Mouse (Mus musculus): ENCODE measurements at regions not wholly inside any gene's neighbourhood (a gene's known extent, or its start where the extent isn't known, plus 50 kb on each side); places are given as distances from the start of the nearest gene placed in this dataset.
A peak's percentile ranks its signal among the peaks of the same experiment; 100 is the strongest.

GRCm38 (mm10) chr10:9096207-9096606 is 210.3 kb upstream of the Sash1 start:
- TF ChIP-seq CTCF (IDR thresholded peaks at IDR 0.05; ENCODE audit: borderline replicate concordance, extremely low read depth, insufficient read depth, insufficient read length) (no peak), POLR2A (IDR thresholded peaks at IDR 0.05; ENCODE audit: borderline replicate concordance, extremely low read depth, insufficient read depth, insufficient read length, poor library complexity, severe bottlenecking) (no peak)
- no peak for DNase-seq (ENCODE audit: low read depth)

- TF ChIP-seq POLR2A (IDR thresholded peaks at IDR 0.05; ENCODE audit: borderline replicate concordance, extremely low read depth, insufficient read depth, insufficient read length, poor library complexity, severe bottlenecking) (no peak), CTCF (IDR thresholded peaks at IDR 0.05; ENCODE audit: borderline replicate concordance, extremely low read depth, insufficient read depth, insufficient read length) (no peak)
- DNase-seq (ENCODE audit: low read depth) = no peak
Observed at GRCm38 (mm10) chr10:9095163-9095562, 209.3 kb upstream of the Sash1 start.

- peak; percentile 89 for DNase-seq (ENCODE audit: low read depth)
Observed at GRCm38 (mm10) chr10:9092237-9092885, 206.5 kb upstream of the Sash1 start.

GRCm38 (mm10) chr10:9090961-9091360 is 205.1 kb upstream of the Sash1 start:
- no peak for DNase-seq (ENCODE audit: low read depth)
- no peak for TF ChIP-seq POLR2A (IDR thresholded peaks at IDR 0.05; ENCODE audit: borderline replicate concordance, extremely low read depth, insufficient read depth, insufficient read length, poor library complexity, severe bottlenecking)
- no peak for TF ChIP-seq CTCF (IDR thresholded peaks at IDR 0.05; ENCODE audit: borderline replicate concordance, extremely low read depth, insufficient read depth, insufficient read length)

More at GRCm38 (mm10) chr10:9092237-9092885, 206.5 kb upstream of the Sash1 start:
- TF ChIP-seq POLR2A (IDR thresholded peaks at IDR 0.05; ENCODE audit: borderline replicate concordance, extremely low read depth, insufficient read depth, insufficient read length, poor library complexity, severe bottlenecking) (no peak), CTCF (IDR thresholded peaks at IDR 0.05; ENCODE audit: borderline replicate concordance, extremely low read depth, insufficient read depth, insufficient read length) (no peak)

- no peak for DNase-seq (ENCODE audit: low read depth)
- TF ChIP-seq CTCF (IDR thresholded peaks at IDR 0.05; ENCODE audit: borderline replicate concordance, extremely low read depth, insufficient read depth, insufficient read length) = peak; percentile 3; the same call in 1 of the 2 replicates
- no peak for TF ChIP-seq POLR2A (IDR thresholded peaks at IDR 0.05; ENCODE audit: borderline replicate concordance, extremely low read depth, insufficient read depth, insufficient read length, poor library complexity, severe bottlenecking)
Observed at GRCm38 (mm10) chr10:9087871-9088270, 202.0 kb upstream of the Sash1 start.

GRCm38 (mm10) chr10:9087171-9087570 is 201.3 kb upstream of the Sash1 start:
- TF ChIP-seq CTCF (IDR thresholded peaks at IDR 0.05; ENCODE audit: borderline replicate concordance, extremely low read depth, insufficient read depth, insufficient read length) (no peak), POLR2A (IDR thresholded peaks at IDR 0.05; ENCODE audit: borderline replicate concordance, extremely low read depth, insufficient read depth, insufficient read length, poor library complexity, severe bottlenecking) (no peak)
- DNase-seq (ENCODE audit: low read depth) = no peak

GRCm38 (mm10) chr10:9086666-9087065 is 200.8 kb upstream of the Sash1 start:
- TF ChIP-seq POLR2A (IDR thresholded peaks at IDR 0.05; ENCODE audit: borderline replicate concordance, extremely low read depth, insufficient read depth, insufficient read length, poor library complexity, severe bottlenecking) = no peak
- TF ChIP-seq CTCF (IDR thresholded peaks at IDR 0.05; ENCODE audit: borderline replicate concordance, extremely low read depth, insufficient read depth, insufficient read length) = no peak
- no peak for DNase-seq (ENCODE audit: low read depth)

GRCm38 (mm10) chr10:9085441-9085840 is 199.6 kb upstream of the Sash1 start:
- no peak for DNase-seq (ENCODE audit: low read depth)
- no peak for TF ChIP-seq CTCF (IDR thresholded peaks at IDR 0.05; ENCODE audit: borderline replicate concordance, extremely low read depth, insufficient read depth, insufficient read length)
- no peak for TF ChIP-seq POLR2A (IDR thresholded peaks at IDR 0.05; ENCODE audit: borderline replicate concordance, extremely low read depth, insufficient read depth, insufficient read length, poor library complexity, severe bottlenecking)

GRCm38 (mm10) chr10:9074916-9075315 is 189.0 kb upstream of the Sash1 start:
- TF ChIP-seq CTCF (IDR thresholded peaks at IDR 0.05; ENCODE audit: borderline replicate concordance, extremely low read depth, insufficient read depth, insufficient read length) = no peak
- no peak for DNase-seq (ENCODE audit: low read depth)

- DNase-seq (ENCODE audit: low read depth) = no peak
Observed at GRCm38 (mm10) chr10:9071630-9072029, 185.8 kb upstream of the Sash1 start.

GRCm38 (mm10) chr10:9069608-9070190 is 183.8 kb upstream of the Sash1 start:
- no peak for TF ChIP-seq POLR2A (IDR thresholded peaks at IDR 0.05; ENCODE audit: borderline replicate concordance, extremely low read depth, insufficient read depth, insufficient read length, poor library complexity, severe bottlenecking)
- TF ChIP-seq CTCF (IDR thresholded peaks at IDR 0.05; ENCODE audit: borderline replicate concordance, extremely low read depth, insufficient read depth, insufficient read length) = no peak

More at GRCm38 (mm10) chr10:9071630-9072029, 185.8 kb upstream of the Sash1 start:
- peak; percentile 46; the same call in 1 of the 2 replicates for TF ChIP-seq CTCF (IDR thresholded peaks at IDR 0.05; ENCODE audit: borderline replicate concordance, extremely low read depth, insufficient read depth, insufficient read length)
- no peak for TF ChIP-seq POLR2A (IDR thresholded peaks at IDR 0.05; ENCODE audit: borderline replicate concordance, extremely low read depth, insufficient read depth, insufficient read length, poor library complexity, severe bottlenecking)

GRCm38 (mm10) chr10:9066566-9066965 is 180.7 kb upstream of the Sash1 start:
- no peak for TF ChIP-seq POLR2A (IDR thresholded peaks at IDR 0.05; ENCODE audit: borderline replicate concordance, extremely low read depth, insufficient read depth, insufficient read length, poor library complexity, severe bottlenecking)
- no peak for TF ChIP-seq CTCF (IDR thresholded peaks at IDR 0.05; ENCODE audit: borderline replicate concordance, extremely low read depth, insufficient read depth, insufficient read length)
- DNase-seq (ENCODE audit: low read depth) = no peak

More at GRCm38 (mm10) chr10:9069608-9070190, 183.8 kb upstream of the Sash1 start:
- peak; percentile 51 for DNase-seq (ENCODE audit: low read depth)

Data from brain, embryonic 14.5 days (tissue).